Mouse (Mus musculus) myocyte (in vitro differentiated cells): ENCODE measurements around the gene Rnf114. TPM values are rescaled to one million over a fixed set of nuclear protein-coding genes. Genes with fewer than 3 reads are reported as not detected.
A peak's percentile ranks its signal among the peaks of the same experiment; 100 is the strongest.

Experiments used
- H3K27me3 ChIP-seq: one replicate; pipeline ENCODE4 v1.6.1; 2011; ENCODE audit not compliant: control insufficient read depth, insufficient read depth, insufficient read length
- H3K36me3 ChIP-seq: one replicate; pipeline ENCODE4 v1.6.1; 2011; ENCODE audit not compliant: control insufficient read depth, insufficient read depth
- H3K4me2 ChIP-seq: one replicate; pipeline ENCODE4 v1.6.1; 2011; ENCODE audit warnings: low read depth, control low read depth
- H3K4me3 ChIP-seq: one replicate; pipeline ENCODE4 v1.5.1; 2011; ENCODE audit warnings: mild to moderate bottlenecking, control low read depth, moderate library complexity
- H3K79me2 ChIP-seq: one replicate; pipeline ENCODE4 v1.6.1; 2011; ENCODE audit not compliant: control insufficient read depth, insufficient read depth
- H3ac ChIP-seq: one replicate; pipeline ENCODE4 v1.6.1; 2011; ENCODE audit not compliant: control insufficient read depth, insufficient read length
- CEBPB ChIP-seq: IDR thresholded peaks from 2 replicates; pipeline ENCODE4 v1.6.1; 2011; ENCODE audit warnings: mild to moderate bottlenecking, moderate library complexity; ENCODE audit not compliant: poor library complexity, insufficient read depth, severe bottlenecking
- E2F4 ChIP-seq: IDR thresholded peaks from one replicate; pipeline ENCODE4 v1.6.1; 2011; ENCODE audit warnings: mild to moderate bottlenecking, control low read depth, moderate library complexity; ENCODE audit not compliant: insufficient read depth
- MAX ChIP-seq: IDR thresholded peaks from one replicate; pipeline ENCODE4 v1.6.1; 2011; ENCODE audit warnings: low read depth, mild to moderate bottlenecking, control low read depth
- MYOD1 ChIP-seq, 3 experiments: IDR thresholded peaks; one replicate each; pipeline ENCODE4 v1.6.1; 2011; ENCODE audit warnings: control low read depth in 2 of 3, low read depth in 2 of 3, mild to moderate bottlenecking in 2 of 3, moderate library complexity in 1 of 3; ENCODE audit not compliant: insufficient read length in 2 of 3, control insufficient read depth in 1 of 3
- MYOG ChIP-seq, 3 experiments: IDR thresholded peaks; one replicate each; pipeline ENCODE4 v1.6.1; 2011; ENCODE audit warnings: control low read depth in 2 of 3, low read depth in 2 of 3, mild to moderate bottlenecking in 2 of 3; ENCODE audit not compliant: insufficient read length in 2 of 3, control insufficient read depth in 1 of 3, insufficient read depth in 1 of 3
- POLR2A ChIP-seq: IDR thresholded peaks from one replicate; pipeline ENCODE4 v1.6.1; 2011; ENCODE audit warnings: low read depth, mild to moderate bottlenecking, control low read depth, moderate library complexity; ENCODE audit not compliant: insufficient read length
- POLR2AphosphoS2 ChIP-seq: IDR thresholded peaks from one replicate; pipeline ENCODE4 v1.6.1; 2011; ENCODE audit warnings: low read depth, control low read depth; ENCODE audit not compliant: insufficient read length
- REST ChIP-seq: IDR thresholded peaks from one replicate; pipeline ENCODE4 v1.6.1; 2011; ENCODE audit warnings: mild to moderate bottlenecking, control low read depth, moderate library complexity; ENCODE audit not compliant: insufficient read depth, insufficient read length
- SRF ChIP-seq: IDR thresholded peaks from one replicate; pipeline ENCODE4 v1.6.1; 2011; ENCODE audit warnings: low read depth; ENCODE audit not compliant: control insufficient read depth, insufficient read length
- TCF12 ChIP-seq: IDR thresholded peaks from one replicate; pipeline ENCODE4 v1.6.1; 2011; ENCODE audit warnings: mild to moderate bottlenecking, control low read depth; ENCODE audit not compliant: poor library complexity, insufficient read depth, severe bottlenecking
- TCF3 ChIP-seq: IDR thresholded peaks from one replicate; pipeline ENCODE4 v1.6.1; 2011; ENCODE audit warnings: low read depth, control low read depth; ENCODE audit not compliant: insufficient read length
- USF1 ChIP-seq: IDR thresholded peaks from one replicate; pipeline ENCODE4 v1.6.1; 2011; ENCODE audit warnings: low read depth, mild to moderate bottlenecking, control low read depth, moderate library complexity
- polyA plus RNA-seq: library from polyadenylated mRNA; unstranded; fragments of >200 nt; fragmentation: generic; extraction: Trizol; gene quantifications from one replicate; pipeline ENCODE4 v1.2.1, GENCODE M21; 2012; ENCODE audit warnings: missing spikeins

The Rnf114 gene
- polyA plus RNA-seq, 1 experiment, result 40.9 TPM

DNA sequence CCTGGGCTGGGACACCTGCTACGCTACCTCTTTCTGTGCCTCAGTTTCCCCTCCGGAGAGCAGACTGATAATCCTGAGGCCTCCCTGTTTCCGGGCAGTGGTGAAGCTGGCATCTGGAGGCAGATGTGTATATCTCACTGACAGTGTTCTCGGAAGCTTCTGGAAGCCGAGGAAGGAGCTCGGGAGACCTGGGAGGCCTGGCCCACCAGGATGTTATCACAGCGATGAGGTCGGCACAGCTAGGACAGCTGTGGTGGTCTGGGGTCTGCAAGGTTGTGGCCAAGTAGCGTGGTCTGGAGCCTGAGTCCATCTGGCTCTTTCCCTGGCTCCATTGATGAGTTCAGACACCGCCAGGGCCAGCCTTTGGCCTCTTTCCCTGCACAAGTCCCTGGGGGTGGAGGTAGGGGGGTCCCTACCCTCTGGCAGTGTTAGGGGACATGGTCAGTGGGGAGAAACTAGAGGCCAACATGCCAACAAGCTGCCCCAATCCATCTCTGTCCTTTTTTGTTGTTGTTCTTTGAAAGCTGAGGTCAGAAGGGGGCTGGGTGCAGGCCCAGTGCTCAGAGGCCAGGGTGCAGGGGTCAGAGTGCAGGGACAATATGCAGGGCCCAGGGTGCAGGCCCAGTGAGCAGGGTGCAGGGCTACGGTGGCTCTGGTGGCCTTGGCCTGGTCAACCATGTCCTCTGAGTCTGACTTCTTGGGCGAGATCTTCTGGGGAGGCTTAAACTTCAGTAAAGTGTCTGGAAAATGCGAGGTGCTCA, 72.3 kb downstream of the Rnf114 start:
- H3K4me3 ChIP-seq, result no peak overlapping the region
- TF ChIP-seq REST (no peak), MAX (no peak), MYOD1 (IDR thresholded peaks at IDR 0.05; ENCODE audit: control insufficient read depth in 1 of 3, insufficient read length in 2 of 3, low read depth in 2 of 3) (no peak), SRF (no peak), POLR2A (no peak), MYOG (IDR thresholded peaks at IDR 0.05; ENCODE audit: control insufficient read depth in 1 of 3, insufficient read depth in 1 of 3, insufficient read length in 2 of 3, low read depth in 2 of 3) (no peak), POLR2AphosphoS2 (no peak), E2F4 (no peak), TCF3 (no peak), CEBPB (no peak), TCF12 (no peak), USF1 (no peak)
- no peaks in the 10 kb centered on the region for H3K79me2 ChIP-seq
- H3K27me3 ChIP-seq, result no peaks in the 10 kb centered on the region
- no peak overlapping the region for H3K4me2 ChIP-seq
- no peak overlapping the region for H3ac ChIP-seq
- no peaks in the 10 kb centered on the region for H3K36me3 ChIP-seq

DNA sequence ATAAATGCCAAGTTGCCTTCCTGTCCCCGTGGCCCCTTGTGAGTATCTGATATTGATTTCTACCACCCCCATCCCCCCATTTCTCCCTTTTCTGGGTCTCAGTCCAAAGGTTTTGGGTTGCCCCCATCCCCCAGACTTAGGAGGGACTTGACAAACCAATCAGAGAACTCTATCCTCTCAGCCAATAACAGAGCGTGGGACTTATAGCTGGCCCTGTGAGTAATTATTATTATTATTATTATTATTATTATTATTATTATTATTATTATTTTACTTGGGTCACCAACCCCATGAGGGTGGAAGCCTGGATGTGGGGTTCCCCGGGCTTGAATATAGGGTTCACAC, 72.8 kb downstream of the Rnf114 start:
- Histone ChIP-seq H3K36me3 (no peaks in the 10 kb centered on the region), H3K27me3 (no peaks in the 10 kb centered on the region), H3K79me2 (no peaks in the 10 kb centered on the region), H3K4me2 (peak overlapping the region; percentile 81), H3K4me3 (no peak overlapping the region), H3ac (no peak overlapping the region)
- TF ChIP-seq USF1, result no peak
- TF ChIP-seq MAX, result no peak
- no peak for TF ChIP-seq MYOG (IDR thresholded peaks at IDR 0.05; ENCODE audit: control insufficient read depth in 1 of 3, insufficient read depth in 1 of 3, insufficient read length in 2 of 3, low read depth in 2 of 3)
- TF ChIP-seq POLR2AphosphoS2, result no peak
- no peak for TF ChIP-seq REST
- TF ChIP-seq SRF, result no peak
- no peak for TF ChIP-seq CEBPB
- no peak for TF ChIP-seq POLR2A
- no peak for TF ChIP-seq MYOD1 (IDR thresholded peaks at IDR 0.05; ENCODE audit: control insufficient read depth in 1 of 3, insufficient read length in 2 of 3, low read depth in 2 of 3)
- TF ChIP-seq TCF12, result no peak
- TF ChIP-seq TCF3, result no peak
- TF ChIP-seq E2F4, result no peak

DNA sequence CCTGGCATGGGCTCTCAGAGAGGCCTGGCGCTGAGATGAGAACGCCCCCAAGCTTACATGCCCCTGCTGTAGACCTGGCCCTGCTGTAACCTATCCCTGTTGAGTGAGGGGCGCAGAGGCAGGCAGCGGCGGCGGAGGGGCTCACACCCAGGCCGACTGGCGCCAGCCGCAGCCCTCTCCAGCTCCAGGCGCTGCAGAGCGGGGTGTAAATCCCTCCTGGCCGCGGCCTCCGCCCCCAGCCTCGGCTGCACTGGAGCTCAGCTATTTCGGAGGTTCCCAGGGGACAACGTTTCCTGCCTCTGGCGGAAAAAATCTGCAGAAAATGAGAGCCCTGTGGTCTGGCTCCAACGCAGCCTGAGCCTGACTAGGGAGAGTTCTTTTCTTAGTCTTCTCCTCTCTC, 73.2 kb downstream of the Rnf114 start:
- H3K4me3 ChIP-seq, result no peak overlapping the region
- H3K36me3 ChIP-seq, result no peaks in the 10 kb centered on the region
- no peak overlapping the region for H3ac ChIP-seq
- no peaks in the 10 kb centered on the region for H3K79me2 ChIP-seq
- H3K27me3 ChIP-seq, result no peaks in the 10 kb centered on the region
- TF ChIP-seq MYOD1 (IDR thresholded peaks at IDR 0.05; ENCODE audit: control insufficient read depth in 1 of 3, insufficient read length in 2 of 3, low read depth in 2 of 3) (peak in 1 of 3 experiments; percentile 28), TCF12 (no peak), POLR2AphosphoS2 (no peak), USF1 (no peak), E2F4 (no peak), CEBPB (no peak), SRF (no peak), REST (no peak), MYOG (IDR thresholded peaks at IDR 0.05; ENCODE audit: control insufficient read depth in 1 of 3, insufficient read depth in 1 of 3, insufficient read length in 2 of 3, low read depth in 2 of 3) (peak in 1 of 3 experiments; percentile 37), POLR2A (peak; percentile 53), TCF3 (no peak), MAX (no peak)
- peak overlapping the region; percentile 81 for H3K4me2 ChIP-seq

Other genes starting within 250 kb of the Rnf114 start
- 70.0 TPM for gene B4galt5, start 143.5 kb upstream of the Rnf114 start, polyA plus RNA-seq
- 26.4 TPM for gene Slc9a8, start 70.9 kb upstream of the Rnf114 start, polyA plus RNA-seq
- 30.5 TPM for gene Spata2, start 242 bp downstream of the Rnf114 start, polyA plus RNA-seq
- gene Snai1, start 45.5 kb downstream of the Rnf114 start, polyA plus RNA-seq, result 48.5 TPM
- 322 TPM for gene Ube2v1, start 139.4 kb downstream of the Rnf114 start, polyA plus RNA-seq
- gene Gm20431, start 168.9 kb downstream of the Rnf114 start, polyA plus RNA-seq, result 9.2 TPM
- gene Cebpb, start 196.3 kb downstream of the Rnf114 start, polyA plus RNA-seq, result 74.7 TPM
- 91.9 TPM for gene Tmem189, start 197.2 kb downstream of the Rnf114 start, polyA plus RNA-seq